Mouse (Mus musculus) forebrain, embryonic 14.5 days (tissue): ENCODE results near the gene Abcc2. TPM values are rescaled to one million over a fixed set of nuclear protein-coding genes. Genes with fewer than 3 reads are reported as not detected.

Experiments
- ATAC-seq: fragments of 200-750 bp; cut with Nextera tagmentation; 2 replicates; pipeline ENCODE4 v1.8.0; 2017; ENCODE audit warnings: mild to moderate bottlenecking, moderate library complexity
- DNase-seq: peaks from one replicate; pipeline ENCODE4 v3.0.0-alpha.2; 2015; ENCODE audit warnings: low spot score
- H3K27ac ChIP-seq: fragments of 300-500 bp; sonication (generic); 2 replicates; pipeline ENCODE4 v1.5.1; 2014; ENCODE audit warnings: low read depth, mild to moderate bottlenecking, control low read depth, low read length, moderate library complexity
- H3K27me3 ChIP-seq: fragments of 300-500 bp; sonication (generic); replicated peaks from 2 replicates; pipeline ENCODE4 v1.6.1; 2014; ENCODE audit warnings: low read length, control low read depth, mixed read lengths; ENCODE audit not compliant: control insufficient read depth, insufficient read depth
- H3K36me3 ChIP-seq: fragments of 300-500 bp; sonication (generic); 2 replicates; pipeline ENCODE4 v1.6.1; 2014; ENCODE audit warnings: low read length, control low read depth; ENCODE audit not compliant: control insufficient read depth, insufficient read depth
- H3K4me1 ChIP-seq: fragments of 300-500 bp; sonication (generic); 2 replicates; pipeline ENCODE4 v1.6.1; 2014; ENCODE audit warnings: antibody characterized with exemption, low read length, control low read depth; ENCODE audit not compliant: control insufficient read depth, insufficient read depth
- H3K4me2 ChIP-seq: fragments of 300-500 bp; sonication (generic); 2 replicates; pipeline ENCODE4 v1.6.1; 2014; ENCODE audit warnings: mild to moderate bottlenecking, control low read depth, low read length
- H3K4me3 ChIP-seq: fragments of 300-500 bp; sonication (generic); 2 replicates; pipeline ENCODE4 v1.5.1; 2014; ENCODE audit warnings: low read depth, low read length, control low read depth
- H3K9ac ChIP-seq: fragments of 300-500 bp; sonication (generic); 2 replicates; pipeline ENCODE4 v1.6.1; 2014; ENCODE audit warnings: mild to moderate bottlenecking, low read length, control low read depth, moderate library complexity
- H3K9me3 ChIP-seq: fragments of 300-500 bp; sonication (generic); replicated peaks from 2 replicates; pipeline ENCODE4 v1.6.1; 2016; ENCODE audit warnings: low read length, control low read depth, mixed read lengths; ENCODE audit not compliant: control insufficient read depth
- WGBS: fragments of 180-500 bp; shearing (Covaris S2); extraction: QIAGEN DNeasy Blood & Tissue Kit; methylation state at CpG from one replicate; pipeline ENCODE4 v1.1.7; 2014; 5-methylcytosine and 5-hydroxymethylcytosine counted together
- polyA plus RNA-seq: library from polyadenylated mRNA; unstranded; fragments of >200 nt; fragmentation: Nextera tagmentation; extraction: Ambion mirVana; gene quantifications from 2 replicates; pipeline ENCODE4 v1.2.1, GENCODE M21; 2014

Abcc2 gene
- polyA plus RNA-seq, 1 experiment from 2014 or later, result not detected

DNA sequence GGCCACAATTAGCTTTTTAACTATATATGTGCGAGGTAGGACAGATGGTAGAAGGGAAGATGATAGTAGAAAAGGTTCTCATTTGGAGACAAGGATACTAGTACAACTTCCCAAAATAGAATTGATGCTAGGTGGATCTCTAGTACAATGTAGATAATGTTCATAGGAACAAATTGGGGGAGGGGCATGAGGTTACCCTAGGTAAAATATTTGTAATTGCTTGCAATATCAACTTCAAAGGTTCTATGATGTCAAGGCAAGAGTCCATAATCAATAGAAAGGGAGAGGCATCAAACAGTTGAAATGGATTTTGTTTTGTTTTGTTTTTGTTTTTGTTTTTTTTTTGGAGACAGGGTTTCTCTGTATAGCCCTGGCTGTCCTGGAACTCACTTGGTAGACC, 12.0 kb downstream of the Abcc2 start:
- H3K27me3 ChIP-seq, result no peaks in the 10 kb centered on the region
- H3K4me1 ChIP-seq, result no peaks in the 10 kb centered on the region
- no peaks in the 10 kb centered on the region for H3K9me3 ChIP-seq
- no peaks in the 10 kb centered on the region for H3K36me3 ChIP-seq
- no peak for DNase-seq
- H3K9ac ChIP-seq, result no peak overlapping the region
- WGBS, result 96% methylated on average over 1 of the region's 1 CpGs
- no peak for ATAC-seq
- no peak overlapping the region for H3K27ac ChIP-seq
- H3K4me3 ChIP-seq, result no peak overlapping the region
- no peak overlapping the region for H3K4me2 ChIP-seq

DNA sequence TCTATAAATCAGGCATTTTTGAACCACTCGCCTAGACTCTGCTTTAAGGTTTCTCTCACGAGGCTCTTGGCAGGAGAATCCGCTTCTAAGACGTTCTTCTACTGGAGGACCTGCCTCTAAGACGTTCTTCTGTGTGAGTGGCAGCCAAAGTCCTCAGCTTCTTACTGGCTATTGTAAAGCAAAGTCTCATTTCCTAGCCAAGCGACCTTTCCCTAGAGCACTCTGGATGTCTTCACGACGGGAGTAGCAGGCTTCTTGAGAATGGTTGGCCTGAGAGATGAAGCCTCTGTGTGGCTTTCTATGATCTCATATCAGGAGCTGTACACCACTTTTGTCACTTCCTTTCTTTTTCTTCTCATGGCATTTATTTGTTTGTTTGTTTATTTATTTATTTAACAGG, 13.5 kb downstream of the Abcc2 start:
- no peak for ATAC-seq
- Histone ChIP-seq H3K4me1 (no peaks in the 10 kb centered on the region), H3K27ac (no peak overlapping the region), H3K27me3 (no peaks in the 10 kb centered on the region), H3K4me2 (no peak overlapping the region), H3K9me3 (no peaks in the 10 kb centered on the region), H3K4me3 (no peak overlapping the region), H3K9ac (no peak overlapping the region), H3K36me3 (no peaks in the 10 kb centered on the region)
- DNase-seq, result no peak
- 82% methylated on average over 8 of the region's 8 CpGs for WGBS

DNA sequence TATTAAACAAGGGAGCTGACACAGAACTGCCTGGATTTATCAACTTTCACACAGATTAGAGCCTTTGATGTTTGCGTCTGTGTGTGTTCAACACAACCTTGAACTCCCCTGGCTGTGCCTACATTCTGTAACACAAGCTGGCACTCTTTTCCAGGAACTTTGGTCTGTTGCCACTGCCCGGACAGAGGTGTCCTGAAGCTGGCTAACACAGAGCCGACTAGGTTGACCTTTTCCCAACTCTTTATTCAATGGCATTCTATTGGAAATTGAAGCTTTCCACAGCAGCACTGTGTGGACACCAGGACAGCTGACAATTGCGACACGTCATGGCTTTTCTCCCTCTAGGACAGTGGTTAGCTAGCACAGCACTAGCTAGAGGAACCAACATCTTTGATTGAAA, 15.2 kb downstream of the Abcc2 start:
- WGBS, result 88% methylated on average over 5 of the region's 5 CpGs
- H3K27me3 ChIP-seq, result no peaks in the 10 kb centered on the region
- no peak overlapping the region for H3K9ac ChIP-seq
- H3K4me3 ChIP-seq, result no peak overlapping the region
- H3K27ac ChIP-seq, result no peak overlapping the region
- H3K36me3 ChIP-seq, result no peaks in the 10 kb centered on the region
- ATAC-seq (no peak), DNase-seq (no peak)
- H3K4me2 ChIP-seq, result no peak overlapping the region
- H3K4me1 ChIP-seq, result no peaks in the 10 kb centered on the region
- H3K9me3 ChIP-seq, result no peaks in the 10 kb centered on the region

DNA sequence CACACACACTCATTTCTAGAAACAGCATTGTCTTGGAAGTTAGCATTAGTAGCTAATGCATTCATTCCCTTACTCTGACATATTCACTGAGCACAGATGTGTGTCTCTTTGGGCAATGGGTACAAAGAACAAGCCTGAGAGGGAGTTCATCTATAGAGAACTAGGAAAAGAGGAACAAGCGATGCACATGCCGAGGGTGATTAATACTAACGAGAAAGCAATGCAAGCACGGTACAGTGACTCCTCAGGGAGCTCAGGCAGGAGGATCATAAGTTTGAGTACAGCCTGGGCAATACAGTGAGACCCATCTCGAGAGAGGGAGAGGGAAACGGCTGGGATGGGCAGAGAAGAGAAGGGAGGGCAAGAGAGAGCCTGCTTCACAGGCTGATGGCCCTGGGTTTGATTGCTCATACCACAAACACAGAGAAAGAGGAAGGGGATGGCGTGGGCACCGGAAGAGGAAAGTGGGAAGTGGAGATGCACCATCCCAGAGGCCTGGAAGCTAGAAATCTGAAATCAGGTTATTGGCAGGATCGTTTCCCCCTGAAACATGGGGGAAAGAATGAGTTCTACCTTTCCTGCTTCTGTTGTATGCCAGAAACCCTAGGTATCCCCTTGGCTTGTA, 19.5 kb downstream of the Abcc2 start:
- ATAC-seq (no peak), DNase-seq (no peak)
- H3K27ac ChIP-seq, result no peak overlapping the region
- H3K36me3 ChIP-seq, result no peaks in the 10 kb centered on the region
- WGBS, result 69% methylated on average over 9 of the region's 9 CpGs
- H3K4me3 ChIP-seq, result no peak overlapping the region
- no peaks in the 10 kb centered on the region for H3K9me3 ChIP-seq
- no peak overlapping the region for H3K4me2 ChIP-seq
- no peaks in the 10 kb centered on the region for H3K4me1 ChIP-seq
- H3K9ac ChIP-seq, result no peak overlapping the region
- H3K27me3 ChIP-seq, result no peaks in the 10 kb centered on the region

DNA sequence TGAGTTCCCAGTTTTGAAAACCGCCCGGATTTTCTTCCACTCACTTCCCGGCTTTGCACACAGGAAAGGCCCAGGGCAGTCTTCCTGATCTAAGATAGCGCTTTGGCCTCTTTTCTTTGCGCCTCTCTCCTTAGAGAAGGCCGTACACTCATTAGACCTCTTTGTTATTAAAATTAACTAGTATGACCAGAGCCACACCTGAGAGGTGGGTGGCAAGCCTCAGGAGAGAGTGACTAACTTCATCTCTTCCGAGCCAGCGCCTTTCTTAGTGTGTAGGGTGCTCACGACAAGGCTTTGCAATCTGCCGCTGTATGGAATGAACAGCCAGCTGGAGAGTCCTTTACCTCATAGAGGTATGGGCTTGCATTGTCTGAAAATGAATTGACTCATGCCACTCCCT, 21.9 kb downstream of the Abcc2 start:
- no peaks in the 10 kb centered on the region for H3K27me3 ChIP-seq
- H3K4me3 ChIP-seq, result no peak overlapping the region
- 74% methylated on average over 10 of the region's 10 CpGs for WGBS
- DNase-seq, result no peak
- no peak for ATAC-seq
- no peaks in the 10 kb centered on the region for H3K4me1 ChIP-seq
- no peaks in the 10 kb centered on the region for H3K9me3 ChIP-seq
- no peaks in the 10 kb centered on the region for H3K36me3 ChIP-seq
- no peak overlapping the region for H3K27ac ChIP-seq
- no peak overlapping the region for H3K9ac ChIP-seq
- H3K4me2 ChIP-seq, result no peak overlapping the region

DNA sequence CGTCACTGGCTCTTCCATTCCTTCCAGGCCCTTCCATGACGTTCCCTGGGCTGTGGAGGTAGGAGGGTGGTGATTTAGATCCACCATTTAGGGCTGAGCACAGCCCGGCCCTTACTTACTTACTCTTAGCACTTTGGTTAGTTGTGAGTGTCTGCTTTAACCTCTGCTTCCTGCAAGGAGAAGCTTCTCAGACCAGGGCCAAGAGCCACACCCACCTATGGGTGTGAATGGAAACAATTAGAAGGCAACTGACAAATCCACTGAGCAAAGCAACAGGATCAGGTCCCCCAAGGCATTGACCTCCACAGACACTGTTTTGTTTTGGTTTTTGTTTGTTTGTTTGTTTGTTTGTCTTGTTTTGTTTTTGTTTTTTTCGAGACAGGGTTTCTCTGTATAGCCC, 27.3 kb downstream of the Abcc2 start:
- no peaks in the 10 kb centered on the region for H3K9me3 ChIP-seq
- DNase-seq (no peak), ATAC-seq (no peak)
- H3K36me3 ChIP-seq, result no peaks in the 10 kb centered on the region
- H3K4me1 ChIP-seq, result no peaks in the 10 kb centered on the region
- no peak overlapping the region for H3K4me2 ChIP-seq
- no peak overlapping the region for H3K27ac ChIP-seq
- 42% methylated on average over 4 of the region's 4 CpGs for WGBS
- no peak overlapping the region for H3K4me3 ChIP-seq
- no peak overlapping the region for H3K9ac ChIP-seq
- H3K27me3 ChIP-seq, result no peaks in the 10 kb centered on the region

DNA sequence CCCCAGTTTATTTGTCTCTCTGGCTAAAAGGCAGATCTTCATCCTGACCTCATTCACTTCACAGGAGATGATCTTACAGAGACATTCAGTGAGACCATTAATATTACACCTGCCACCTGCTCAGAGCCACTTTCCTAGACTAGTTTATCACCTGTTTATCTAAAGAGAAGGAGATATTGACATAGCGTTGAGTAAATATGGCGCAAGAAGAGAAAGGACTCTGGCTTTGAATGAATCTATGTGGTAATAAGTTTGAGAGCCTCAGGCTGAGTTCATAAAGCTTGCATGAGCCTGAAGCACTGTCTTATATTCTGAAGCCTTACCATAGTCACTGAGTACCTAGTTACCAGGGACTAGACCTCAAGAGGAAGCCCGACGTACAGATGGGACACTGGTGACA, 29.4 kb downstream of the Abcc2 start:
- Histone ChIP-seq H3K4me3 (no peak overlapping the region), H3K36me3 (no peaks in the 10 kb centered on the region), H3K27me3 (no peaks in the 10 kb centered on the region), H3K9me3 (no peaks in the 10 kb centered on the region), H3K4me1 (no peaks in the 10 kb centered on the region), H3K4me2 (no peak overlapping the region), H3K9ac (no peak overlapping the region), H3K27ac (no peak overlapping the region)
- 97% methylated on average over 4 of the region's 4 CpGs for WGBS
- no peak for ATAC-seq
- no peak for DNase-seq

DNA sequence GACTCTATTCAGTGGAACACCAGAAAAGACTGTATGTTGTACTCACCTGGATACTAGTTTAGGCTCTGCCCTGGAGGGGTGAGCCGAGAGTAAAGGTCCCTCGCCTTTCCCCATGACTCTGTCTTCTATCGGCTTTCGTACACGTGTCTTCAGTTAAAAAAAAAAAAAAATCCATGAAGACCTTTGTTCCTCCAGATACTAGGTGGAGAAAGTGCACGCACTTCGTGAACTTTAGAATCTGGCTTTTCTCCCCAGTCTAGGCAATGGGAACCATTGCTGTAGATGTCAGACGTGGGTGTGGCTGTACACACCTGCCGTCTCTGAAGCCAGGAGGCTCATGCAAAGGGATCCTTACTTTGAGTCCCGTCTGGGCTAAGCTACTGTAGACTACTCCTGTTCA, 31.3 kb downstream of the Abcc2 start:
- Histone ChIP-seq H3K4me3 (no peak overlapping the region), H3K27ac (no peak overlapping the region), H3K27me3 (no peaks in the 10 kb centered on the region), H3K4me1 (no peaks in the 10 kb centered on the region), H3K36me3 (no peaks in the 10 kb centered on the region), H3K9me3 (no peaks in the 10 kb centered on the region), H3K9ac (no peak overlapping the region), H3K4me2 (no peak overlapping the region)
- 88% methylated on average over 10 of the region's 10 CpGs for WGBS
- no peak for ATAC-seq
- no peak for DNase-seq

DNA sequence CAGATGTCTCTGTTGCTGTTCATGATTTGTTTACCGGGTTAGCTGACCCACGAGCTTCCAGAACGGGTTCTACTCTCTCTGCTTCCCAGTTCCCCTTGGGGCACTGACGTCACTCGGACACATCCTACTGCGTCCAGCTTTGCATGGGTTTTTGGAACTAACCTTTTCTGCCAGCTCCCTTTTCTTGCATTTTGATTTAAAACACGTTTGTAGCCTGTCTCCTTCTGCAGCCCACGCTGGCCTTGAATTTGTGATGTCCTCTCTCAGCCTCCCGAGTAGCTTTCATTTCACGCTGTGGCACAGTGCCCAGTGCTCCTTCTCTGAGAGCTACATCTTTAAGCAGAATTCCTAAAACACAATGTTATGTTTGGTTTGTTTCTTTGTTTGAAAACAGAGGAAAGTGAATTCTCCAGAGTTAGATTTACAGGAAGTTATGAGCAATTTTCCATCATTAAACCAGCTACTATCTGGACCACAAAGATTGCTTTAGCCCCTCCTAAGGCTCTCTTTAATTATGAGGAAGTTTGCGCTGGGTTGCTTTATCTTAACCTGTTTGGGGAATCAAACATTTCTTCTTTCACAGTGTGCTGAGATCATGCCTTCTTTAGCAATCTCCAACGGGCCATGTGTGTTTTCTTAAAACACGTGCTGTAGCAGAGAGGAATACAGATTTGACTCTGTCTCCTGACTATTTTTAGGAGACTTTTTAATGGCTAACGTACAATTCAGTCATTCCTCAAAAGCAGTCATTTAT, 33.8 kb downstream of the Abcc2 start:
- Histone ChIP-seq H3K27ac (no peak overlapping the region), H3K4me3 (no peak overlapping the region), H3K27me3 (no peaks in the 10 kb centered on the region), H3K36me3 (no peaks in the 10 kb centered on the region), H3K4me2 (no peak overlapping the region), H3K4me1 (no peaks in the 10 kb centered on the region), H3K9me3 (no peaks in the 10 kb centered on the region), H3K9ac (no peak overlapping the region)
- no peak for DNase-seq
- WGBS, result 75% methylated on average over 14 of the region's 14 CpGs
- ATAC-seq, result no peak
